Mouse (Mus musculus) right cerebral cortex, adult 2 months (tissue): ENCODE measurements around the gene Gimap8.

Source experiments
- DNase-seq, 2 experiments: peaks; one replicate each; pipeline ENCODE4 v3.0.0; 2021 to 2022; ENCODE audit warnings: low spot score in 2 of 2

Gimap8 gene

GRCm38 (mm10) chr6:48637811-48638500 lies 9.1 kb upstream of the Gimap8 start:
- DNase-seq: no peak

GRCm38 (mm10) chr6:48638553-48638952 lies 8.5 kb upstream of the Gimap8 start:
- DNase-seq: no peak

GRCm38 (mm10) chr6:48641391-48641790 lies 5.6 kb upstream of the Gimap8 start:
- DNase-seq: no peak

- peak in 1 of 2 experiments; percentile 40 for DNase-seq
These were observed 4.2 kb upstream of the Gimap8 start for GRCm38 (mm10) chr6:48642764-48643292.

GRCm38 (mm10) chr6:48645660-48646308 lies 1.2 kb upstream of the Gimap8 start:
- peak; percentile 70 to 79 for DNase-seq

GRCm38 (mm10) chr6:48646309-48646690 lies 734 bp upstream of the Gimap8 start:
- DNase-seq: no peak

- no peak for DNase-seq
These were observed 577 bp downstream of the Gimap8 start for GRCm38 (mm10) chr6:48647611-48648010.

- no peak for DNase-seq
These were observed 1.7 kb downstream of the Gimap8 start for GRCm38 (mm10) chr6:48648779-48649178.

GRCm38 (mm10) chr6:48650041-48650440 lies 3.0 kb downstream of the Gimap8 start:
- DNase-seq: no peak

- DNase-seq: no peak
These were observed 11.7 kb downstream of the Gimap8 start for GRCm38 (mm10) chr6:48658721-48659120.

- no peak for DNase-seq
These were observed 17.7 kb downstream of the Gimap8 start for GRCm38 (mm10) chr6:48664750-48665149.

GRCm38 (mm10) chr6:48665471-48665870 lies 18.4 kb downstream of the Gimap8 start:
- no peak for DNase-seq

GRCm38 (mm10) chr6:48666159-48666586 lies 19.1 kb downstream of the Gimap8 start:
- no peak for DNase-seq

- no peak for DNase-seq
These were observed 21.0 kb downstream of the Gimap8 start for GRCm38 (mm10) chr6:48668022-48668421.

- DNase-seq: no peak
These were observed 22.5 kb downstream of the Gimap8 start for GRCm38 (mm10) chr6:48669446-48669969.

GRCm38 (mm10) chr6:48674291-48675058 lies 27.4 kb downstream of the Gimap8 start:
- no peak for DNase-seq

GRCm38 (mm10) chr6:48675400-48675930 lies 28.4 kb downstream of the Gimap8 start:
- no peak for DNase-seq

- no peak for DNase-seq
These were observed 29.2 kb downstream of the Gimap8 start, which contains the start of gene Gimap9 for GRCm38 (mm10) chr6:48675931-48676859. TSS of gene Gimap9 (plus strand) at chr6:48676129.

GRCm38 (mm10) chr6:48676860-48677415 lies 29.9 kb downstream of the Gimap8 start:
- no peak for DNase-seq
